Mouse (Mus musculus) olfactory bulb, adult 2 months (tissue): ENCODE data around the gene Padi4.

Source experiments
- CTCF ChIP-seq: fragments of 200-500 bp; IDR thresholded peaks from 2 replicates; pipeline ENCODE4 v1.5.1; 2012; ENCODE audit warnings: low read depth, mild to moderate bottlenecking, low read length, moderate library complexity; ENCODE audit not compliant: insufficient read depth
- POLR2A ChIP-seq: fragments of 200-500 bp; IDR thresholded peaks from 2 replicates; pipeline ENCODE4 v1.6.1; 2012; ENCODE audit warnings: mild to moderate bottlenecking, low read depth, low read length, moderate library complexity; ENCODE audit not compliant: insufficient read depth

GRCm38 (mm10) chr4:140761601-140762000 lies 12.4 kb downstream of the Padi4 start:
- TF ChIP-seq POLR2A (no peak), CTCF (no peak)
